In genomic region chr3:87499072-87499471, GRCm38 (mm10) we compare ENCODE assay signal across 9 mouse cellular contexts. TPM values are rescaled to one million over a fixed set of nuclear protein-coding genes. Genes with fewer than 3 reads are reported as not detected.
DNase-seq lines count a peak whose midpoint lies in the region; ATAC-seq and TF ChIP-seq lines count a peak whose summit lies in the region.
"Had no signal": no experiment of that assay in that cellular context is flagged by ENCODE, and none has a peak within 500 bp of the region (broad histone marks: within the 10 kb centered on the region; RNA-seq: fewer than 3 reads in every experiment).

No protein-coding gene starts in this region.

- DNase-seq in liver = peak; percentile 61
- DNase-seq in liver, embryonic 11.5 days (ENCODE audit: low spot score) = no peak
- DNase-seq in brain, embryonic 14.5 days (ENCODE audit: low read depth) = peak; percentile 85
- peak; percentile 63 to 77 for DNase-seq in left cerebral cortex, postnatal 10 days (ENCODE audit: extremely low spot score in 1 of 2, low spot score in 2 of 2)
- DNase-seq in monocyte, adult 2 months (ENCODE audit: low read depth in 1 of 2, low spot score in 2 of 2) = peak; percentile 53 to 56
- DNase-seq in spleen, postnatal 36 days (ENCODE audit: low spot score in 2 of 2) = peak; percentile 72 to 75

- no peak for TF ChIP-seq POLR2A in brain, embryonic 14.5 days (IDR thresholded peaks at IDR 0.05; ENCODE audit: borderline replicate concordance, extremely low read depth, insufficient read depth, insufficient read length, poor library complexity, severe bottlenecking)

- H3K4me2 ChIP-seq in liver, embryonic 11.5 days = no peak overlapping the region
- no peak overlapping the region for H3K4me2 ChIP-seq in hindbrain, embryonic 16.5 days (ENCODE audit: low read length)
- H3K4me2 ChIP-seq: embryonic facial prominence, embryonic 13.5 days had no signal

- intact Hi-C loops in left cerebral cortex, postnatal 10 days (cut with DNase I) = no loop called here

- no peak overlapping the region for H3K4me3 ChIP-seq in liver, embryonic 11.5 days (ENCODE audit: low read depth, low read length)
- no peak overlapping the region for H3K4me3 ChIP-seq in hindbrain, embryonic 16.5 days (ENCODE audit: low read length)
- H3K4me3 ChIP-seq: embryonic facial prominence, embryonic 13.5 days had no signal

- no peak for ATAC-seq in liver, embryonic 11.5 days (replicated peaks; ENCODE audit: low FRiP score)
- ATAC-seq in erythroblast, adult 5-6 weeks (replicated peaks; ENCODE audit: low FRiP score, poor library complexity, severe bottlenecking) = peak; percentile 65; the same call in 1 of the 2 replicates
- peak; percentile 30; the same call in 1 of the 2 replicates for ATAC-seq in hindbrain, embryonic 16.5 days

- H3K9ac ChIP-seq in liver, embryonic 11.5 days (ENCODE audit: low read depth, low read length) = no peak overlapping the region
- no peak overlapping the region for H3K9ac ChIP-seq in hindbrain, embryonic 16.5 days (ENCODE audit: low read depth, low read length)
- H3K9ac ChIP-seq: embryonic facial prominence, embryonic 13.5 days had no signal

- H3K4me1 ChIP-seq in liver, embryonic 11.5 days (replicated peaks; ENCODE audit: control insufficient read depth, insufficient read depth, low read length) = no peaks in the 10 kb centered on the region
- no peaks in the 10 kb centered on the region for H3K4me1 ChIP-seq in hindbrain, embryonic 16.5 days (ENCODE audit: control insufficient read depth, insufficient read depth, low read depth, low read length)

- 15% methylated on average over 3 of the region's 3 CpGs for WGBS in liver, embryonic 11.5 days
- WGBS in hindbrain, embryonic 16.5 days = 21% methylated on average over 3 of the region's 3 CpGs

- H3K36me3 ChIP-seq in liver, embryonic 11.5 days (ENCODE audit: control insufficient read depth, insufficient read depth, low read length) = no peaks in the 10 kb centered on the region
- H3K36me3 ChIP-seq in hindbrain, embryonic 16.5 days (ENCODE audit: control insufficient read depth, insufficient read depth, low read length) = no peaks in the 10 kb centered on the region
- H3K36me3 ChIP-seq: embryonic facial prominence, embryonic 13.5 days had no signal

- H3K27ac ChIP-seq in liver, embryonic 11.5 days (ENCODE audit: low read depth, low read length) = no peak overlapping the region
- H3K27ac ChIP-seq in hindbrain, embryonic 16.5 days (ENCODE audit: low read depth, low read length) = no peak overlapping the region
- H3K27ac ChIP-seq: embryonic facial prominence, embryonic 13.5 days had no signal

- no peaks in the 10 kb centered on the region for H3K9me3 ChIP-seq in liver, embryonic 11.5 days (ENCODE audit: control insufficient read depth, low read length)
- no peaks in the 10 kb centered on the region for H3K9me3 ChIP-seq in hindbrain, embryonic 16.5 days (ENCODE audit: control insufficient read depth, low read length)
- H3K9me3 ChIP-seq: embryonic facial prominence, embryonic 13.5 days had no signal

- TF ChIP-seq CTCF in brain, embryonic 14.5 days (IDR thresholded peaks at IDR 0.05; ENCODE audit: borderline replicate concordance, extremely low read depth, insufficient read depth, insufficient read length) = peak; percentile 93

- no peaks in the 10 kb centered on the region for H3K27me3 ChIP-seq in liver, embryonic 11.5 days (replicated peaks; ENCODE audit: control insufficient read depth, insufficient read depth, low read length)
- H3K27me3 ChIP-seq in hindbrain, embryonic 16.5 days (replicated peaks; ENCODE audit: control insufficient read depth, insufficient read depth, low read length) = no peaks in the 10 kb centered on the region

RNA-seq across cellular contexts. Expression of gene Etv3, which starts 26.1 kb away (rescaled TPM):
- polyA plus RNA-seq in liver, embryonic 11.5 days (2014; fragmentation: Nextera tagmentation; extraction: Ambion mirVana) = 6.2 and 7.3 TPM in 2 replicates
- 11.6 and 12.0 TPM in 2 replicates for polyA plus RNA-seq in brain, embryonic 14.5 days (2012; rRNA removed)
- 1.3 and 2.3 TPM in 2 replicates for total RNA-seq in erythroblast, adult 5-6 weeks (2015; ENCODE audit: low replicate concordance)
- total RNA-seq in erythroblast, adult 5-6 weeks (2017; ENCODE audit: low replicate concordance) = 1.4 and 2.5 TPM in 2 replicates
- polyA plus RNA-seq in hindbrain, embryonic 16.5 days (2015; fragmentation: Nextera tagmentation; extraction: Ambion mirVana) = 9.2 and 10.3 TPM in 2 replicates
- total RNA-seq in left cerebral cortex, postnatal 10 days (2021) = 10 to 100 TPM; 14.7 to 15.7 TPM
